Mouse (Mus musculus) erythroblast, embryonic 14.5 days (primary cell): Measurements from ENCODE around the gene Cux2.

Experiments used
- GATA1 ChIP-seq: IDR thresholded peaks from 2 replicates; pipeline ENCODE4 v1.6.1; 2012; ENCODE audit warnings: low read length, inconsistent platforms, mixed read lengths
- TAL1 ChIP-seq: IDR thresholded peaks from 3 replicates; pipeline ENCODE4 v1.6.1; 2012; ENCODE audit warnings: low read length, inconsistent platforms, mixed read lengths

GRCm38 (mm10) chr5:122080930-122081329, 31.0 kb upstream of the Cux2 start:
- TF ChIP-seq GATA1 (no peak), TAL1 (no peak)
